Comparison of ENCODE assay signal across 7 mouse cellular contexts in genomic region chr13:43763995-43764579, GRCm38 (mm10). TPM values are rescaled to one million over a fixed set of nuclear protein-coding genes. Genes with fewer than 3 reads are reported as not detected.
DNase-seq lines count a peak whose midpoint lies in the region.

No protein-coding gene starts in this region.

- peak; percentile 63 to 69 for DNase-seq in kidney, postnatal 4 days
- no peak for DNase-seq in kidney, adult 18-20 months
- peak; percentile 41 for DNase-seq in adrenal gland, postnatal 25 days
- peak; percentile 83 for DNase-seq in cerebellum, adult 8-10 months
- peak; percentile 54 to 68 for DNase-seq in layer of hippocampus, postnatal 10 days (ENCODE audit: low spot score in 2 of 2)
- no peak for DNase-seq in urinary bladder, adult 2 months (ENCODE audit: low spot score)
- DNase-seq in urinary bladder, postnatal 10 days (ENCODE audit: low spot score), result no peak

RNA-seq across cellular contexts. Expression of gene Cd83, which starts 20.5 kb away (rescaled TPM):
- total RNA-seq in adrenal gland, postnatal 25 days (2021), result 1.9 and 2.9 TPM in 2 replicates
- 1 to 10 TPM; 6.9 to 8.5 TPM for total RNA-seq in layer of hippocampus, postnatal 10 days (2021)
- polyA plus RNA-seq in urinary bladder, adult 2 months (2012; rRNA removed), result 3.5 and 5.4 TPM in 2 replicates

Comparison
In these comparisons a context has a peak if more than half of its experiments do, and no peak if none do; other contexts are left out.
1. DNase-seq: peak in kidney, postnatal 4 days (2 of 2), adrenal gland, postnatal 25 days (single experiment), cerebellum, adult 8-10 months (single experiment) and layer of hippocampus, postnatal 10 days (2 of 2); none in kidney, adult 18-20 months (single experiment), urinary bladder, adult 2 months (single experiment) and urinary bladder, postnatal 10 days (single experiment).